ENCODE assay signal across 9 mouse cellular contexts in the genomic region with DNA sequence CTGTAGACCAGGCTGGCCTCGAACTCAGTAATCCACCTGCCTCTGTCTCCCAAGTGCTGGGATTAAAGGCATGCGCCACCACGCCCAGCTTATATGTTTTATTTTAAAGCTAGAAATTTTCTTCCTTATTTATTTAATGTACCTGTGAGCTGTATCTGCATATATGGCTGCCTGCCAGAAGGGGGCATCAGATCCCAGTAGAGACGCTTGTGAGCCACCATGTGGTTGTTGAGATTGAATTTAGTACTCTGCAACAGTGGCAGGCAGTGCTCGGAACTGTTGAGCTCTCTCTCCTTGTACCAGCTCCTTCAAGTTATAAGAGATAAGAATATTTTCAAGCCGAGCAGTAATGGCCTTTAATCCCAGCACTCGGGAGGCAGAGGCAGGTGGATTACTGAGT. TPM values are rescaled to one million over a fixed set of nuclear protein-coding genes. Genes with fewer than 3 reads are reported as not detected.
DNase-seq lines count a peak whose midpoint lies in the region; ATAC-seq and TF ChIP-seq lines count a peak whose summit lies in the region.
"Had no signal": no experiment of that assay in that cellular context is flagged by ENCODE, and none has a peak within 500 bp of the region (broad histone marks: within the 10 kb centered on the region; RNA-seq: fewer than 3 reads in every experiment).

No protein-coding gene starts in this region.

- no peaks in the 10 kb centered on the region for H3K9me3 ChIP-seq in forebrain, embryonic 14.5 days (replicated peaks; ENCODE audit: control insufficient read depth, low read length)
- no peaks in the 10 kb centered on the region for H3K9me3 ChIP-seq in forebrain, embryonic 12.5 days
- no peaks in the 10 kb centered on the region for H3K9me3 ChIP-seq in midbrain, embryonic 16.5 days (replicated peaks; ENCODE audit: control insufficient read depth, low read length, poor library complexity, severe bottlenecking)
- H3K9me3 ChIP-seq: limb, embryonic 12.5 days had no signal

- no peak overlapping the region for H3K9ac ChIP-seq in forebrain, embryonic 14.5 days (ENCODE audit: low read length)
- H3K9ac ChIP-seq in forebrain, embryonic 12.5 days = no peak overlapping the region
- no peak overlapping the region for H3K9ac ChIP-seq in midbrain, embryonic 16.5 days (ENCODE audit: low read depth, low read length)
- H3K9ac ChIP-seq: limb, embryonic 12.5 days had no signal

- 80% methylated on average over 7 of the region's 7 CpGs for WGBS in forebrain, embryonic 14.5 days
- WGBS in forebrain, embryonic 12.5 days = 80% methylated on average over 7 of the region's 7 CpGs
- 80% methylated on average over 7 of the region's 7 CpGs for WGBS in spleen, adult 2 months
- 75% methylated on average over 7 of the region's 7 CpGs for WGBS in midbrain, embryonic 16.5 days

- peak; percentile 55 for DNase-seq in forebrain, embryonic 14.5 days (ENCODE audit: low spot score)
- DNase-seq in spleen, adult 2 months (ENCODE audit: low read depth in 1 of 2, low spot score in 2 of 2) = peak in 1 of 2 experiments; percentile 47
- DNase-seq in spleen, postnatal 4 days (ENCODE audit: low spot score in 2 of 2) = no peak
- DNase-seq in kidney, postnatal 14 days = peak; percentile 61
- peak; percentile 54 for DNase-seq in thymus, postnatal 25 days
- DNase-seq in urinary bladder, adult 18-20 months (ENCODE audit: low spot score in 2 of 2) = no peak

- H3K4me3 ChIP-seq in forebrain, embryonic 14.5 days (ENCODE audit: low read depth, low read length) = no peak overlapping the region
- no peak overlapping the region for H3K4me3 ChIP-seq in forebrain, embryonic 12.5 days (replicated peaks)
- no peak overlapping the region for H3K4me3 ChIP-seq in spleen, adult 2 months (ENCODE audit: extremely low read depth, insufficient read depth, insufficient read length)
- no peak overlapping the region for H3K4me3 ChIP-seq in midbrain, embryonic 16.5 days (ENCODE audit: low read depth, low read length)
- H3K4me3 ChIP-seq: limb, embryonic 12.5 days had no signal

- no peak overlapping the region for H3K27ac ChIP-seq in forebrain, embryonic 14.5 days (ENCODE audit: low read depth, low read length)
- H3K27ac ChIP-seq in forebrain, embryonic 12.5 days = no peak overlapping the region
- H3K27ac ChIP-seq in spleen, adult 2 months (ENCODE audit: insufficient read depth, low read length) = no peak overlapping the region
- no peak overlapping the region for H3K27ac ChIP-seq in midbrain, embryonic 16.5 days (ENCODE audit: low read length)
- H3K27ac ChIP-seq: limb, embryonic 12.5 days had no signal

- TF ChIP-seq CTCF in spleen, adult 2 months (IDR thresholded peaks at IDR 0.05; ENCODE audit: extremely low read depth, insufficient read depth, insufficient read length, insufficient replicate concordance) = peak; percentile 38; the same call in 1 of the 2 replicates

- ATAC-seq in forebrain, embryonic 14.5 days = no peak
- no peak for ATAC-seq in forebrain, embryonic 12.5 days (ENCODE audit: low FRiP score)
- no peak for ATAC-seq in midbrain, embryonic 16.5 days

- peaks cover 88% of the 10 kb centered on the region for H3K36me3 ChIP-seq in forebrain, embryonic 14.5 days (ENCODE audit: control insufficient read depth, insufficient read depth, low read length)
- H3K36me3 ChIP-seq in forebrain, embryonic 12.5 days (replicated peaks) = peaks cover 78% of the 10 kb centered on the region
- H3K36me3 ChIP-seq in spleen, adult 2 months (ENCODE audit: control insufficient read depth, insufficient read depth, low read length) = peaks cover 32% of the 10 kb centered on the region
- H3K36me3 ChIP-seq in midbrain, embryonic 16.5 days (ENCODE audit: control insufficient read depth, insufficient read depth, low read length) = peaks cover 35% of the 10 kb centered on the region

- H3K4me2 ChIP-seq in forebrain, embryonic 14.5 days (ENCODE audit: low read length) = no peak overlapping the region
- H3K4me2 ChIP-seq in forebrain, embryonic 12.5 days = no peak overlapping the region
- H3K4me2 ChIP-seq in midbrain, embryonic 16.5 days (ENCODE audit: low read length) = no peak overlapping the region
- H3K4me2 ChIP-seq: limb, embryonic 12.5 days had no signal

- no peaks in the 10 kb centered on the region for H3K4me1 ChIP-seq in forebrain, embryonic 14.5 days (ENCODE audit: control insufficient read depth, insufficient read depth, low read length)
- no peaks in the 10 kb centered on the region for H3K4me1 ChIP-seq in forebrain, embryonic 12.5 days
- no peaks in the 10 kb centered on the region for H3K4me1 ChIP-seq in spleen, adult 2 months (ENCODE audit: control insufficient read depth, insufficient read depth, insufficient read length)
- H3K4me1 ChIP-seq in midbrain, embryonic 16.5 days (ENCODE audit: control insufficient read depth, insufficient read depth, low read length) = no peaks in the 10 kb centered on the region
- H3K4me1 ChIP-seq: limb, embryonic 12.5 days had no signal

- TF ChIP-seq POLR2A in spleen, adult 2 months (IDR thresholded peaks at IDR 0.05; ENCODE audit: low read depth, low read length) = no peak

- no peaks in the 10 kb centered on the region for H3K27me3 ChIP-seq in forebrain, embryonic 14.5 days (replicated peaks; ENCODE audit: control insufficient read depth, insufficient read depth, low read length)
- H3K27me3 ChIP-seq in forebrain, embryonic 12.5 days = no peaks in the 10 kb centered on the region
- H3K27me3 ChIP-seq in spleen, adult 2 months (ENCODE audit: control insufficient read depth, insufficient read depth, low read length) = no peaks in the 10 kb centered on the region
- H3K27me3 ChIP-seq in midbrain, embryonic 16.5 days (ENCODE audit: control insufficient read depth, insufficient read depth, low read depth, low read length) = no peaks in the 10 kb centered on the region
- H3K27me3 ChIP-seq: limb, embryonic 12.5 days had no signal

RNA-seq across cellular contexts. Expression of a gene that starts 20.6 kb away (rescaled TPM):
- polyA plus RNA-seq in forebrain, embryonic 14.5 days (2014; fragmentation: Nextera tagmentation; extraction: Ambion mirVana) = 23.9 and 26.1 TPM in 2 replicates
- 25.4 and 25.6 TPM in 2 replicates for polyA plus RNA-seq in forebrain, embryonic 12.5 days (2016; fragmentation: Nextera tagmentation; extraction: Ambion mirVana)
- 36.7 and 38.5 TPM in 2 replicates for polyA plus RNA-seq in spleen, adult 2 months (2012; rRNA removed)
- 18.7 TPM in 2 replicates for polyA plus RNA-seq in midbrain, embryonic 16.5 days (2015; fragmentation: Nextera tagmentation; extraction: Ambion mirVana)

RNA-seq across cellular contexts. Expression of a gene that starts 21.8 kb away (rescaled TPM):
- 66.8 and 71.7 TPM in 2 replicates for polyA plus RNA-seq in forebrain, embryonic 14.5 days (2014; fragmentation: Nextera tagmentation; extraction: Ambion mirVana)
- polyA plus RNA-seq in forebrain, embryonic 12.5 days (2016; fragmentation: Nextera tagmentation; extraction: Ambion mirVana) = 101 and 104 TPM in 2 replicates
- polyA plus RNA-seq in spleen, adult 2 months (2012; rRNA removed) = 9.8 and 10.1 TPM in 2 replicates
- polyA plus RNA-seq in midbrain, embryonic 16.5 days (2015; fragmentation: Nextera tagmentation; extraction: Ambion mirVana) = 118 and 130 TPM in 2 replicates

Comparison
In these comparisons a context has a peak if more than half of its experiments do, and no peak if none do; other contexts are left out.
1. DNase-seq: peak in forebrain, embryonic 14.5 days (single experiment), kidney, postnatal 14 days (single experiment) and thymus, postnatal 25 days (single experiment); none in spleen, postnatal 4 days (0 of 2) and urinary bladder, adult 18-20 months (0 of 2).